Mouse (Mus musculus): Measurements from ENCODE around the gene Akp3. TPM values are rescaled to one million over a fixed set of nuclear protein-coding genes. Genes with fewer than 3 reads are reported as not detected.

The Akp3 gene
- polyA plus RNA-seq, 1 experiment = not detected

DNA sequence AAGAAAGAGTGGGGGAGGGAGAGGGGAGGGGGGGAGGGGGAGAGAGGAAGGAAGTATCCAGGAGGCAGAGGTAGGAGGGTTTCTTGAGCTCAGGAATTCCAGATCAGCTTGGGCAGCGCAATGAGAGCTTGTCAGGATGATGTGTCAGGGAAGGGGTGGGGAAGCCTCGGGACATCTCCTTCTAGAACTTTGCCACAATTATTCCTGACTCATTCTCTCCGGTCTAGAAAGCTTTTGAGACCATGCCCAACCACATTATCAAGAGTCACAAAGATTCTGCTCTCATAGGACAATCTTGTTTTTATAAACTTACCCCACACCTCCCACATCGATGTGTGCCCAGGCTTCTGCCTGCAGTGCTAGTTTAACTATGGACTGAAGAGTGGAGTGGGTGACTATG lies 7.0 kb downstream of the Akp3 start:
- Histone ChIP-seq H3K4me1 (ENCODE audit: control insufficient read depth, insufficient read depth, insufficient read length, low read length) (no peaks in the 10 kb centered on the region), H3K4me3 (ENCODE audit: insufficient read depth, low read depth, low read length) (no peak overlapping the region), H3K27ac (replicated peaks; ENCODE audit: low read depth, low read length) (no peak overlapping the region)

GRCm38 (mm10) chr1:87141550-87141949 lies 16.8 kb downstream of the Akp3 start:
- Histone ChIP-seq H3K4me1 (ENCODE audit: control insufficient read depth, insufficient read depth, insufficient read length, low read length) (no peaks in the 10 kb centered on the region), H3K27ac (replicated peaks; ENCODE audit: low read depth, low read length) (no peak overlapping the region), H3K4me3 (ENCODE audit: insufficient read depth, low read depth, low read length) (no peak overlapping the region)

DNA sequence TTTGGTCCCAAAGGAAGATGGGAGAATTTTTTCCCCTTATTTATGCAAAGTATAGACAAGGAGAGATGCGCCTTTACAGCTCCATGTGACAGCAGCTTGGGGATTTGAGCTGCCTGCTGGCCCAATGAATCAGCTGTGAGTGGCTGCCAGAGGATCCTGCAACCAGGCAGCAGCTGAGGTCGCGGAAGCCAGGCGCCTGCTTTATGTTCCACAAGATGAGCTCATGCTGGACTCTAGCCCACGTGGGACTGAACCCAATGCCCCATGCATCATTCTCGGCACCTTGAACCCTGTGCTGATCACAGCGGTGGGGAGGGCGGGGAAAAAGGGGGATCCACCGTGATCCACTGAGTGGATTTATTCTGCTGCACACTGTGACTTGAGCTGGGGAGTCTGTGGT lies 17.7 kb downstream of the Akp3 start:
- Histone ChIP-seq H3K27ac (replicated peaks; ENCODE audit: low read depth, low read length) (no peak overlapping the region), H3K4me1 (ENCODE audit: control insufficient read depth, insufficient read depth, insufficient read length, low read length) (no peaks in the 10 kb centered on the region), H3K4me3 (ENCODE audit: insufficient read depth, low read depth, low read length) (no peak overlapping the region)

DNA sequence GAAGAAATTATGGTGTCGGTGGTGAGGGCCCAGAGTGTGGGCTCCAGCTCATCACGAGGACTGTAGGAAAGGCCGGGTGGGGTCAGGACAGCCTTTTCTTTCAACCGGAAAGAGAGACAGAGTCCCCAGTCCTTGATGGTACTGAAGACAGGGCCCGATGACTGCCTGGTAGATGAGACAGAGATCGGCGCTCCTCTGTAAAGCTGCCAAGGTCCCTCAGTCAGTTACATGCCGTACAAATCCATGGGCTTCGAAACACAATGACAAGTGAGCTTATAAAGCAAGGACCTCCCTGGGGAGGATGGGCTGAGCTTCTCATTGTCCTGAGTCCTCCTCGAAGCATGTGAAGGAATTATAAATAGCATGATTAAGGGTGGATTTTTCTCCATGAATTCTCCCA lies 18.4 kb downstream of the Akp3 start:
- Histone ChIP-seq H3K4me3 (ENCODE audit: insufficient read depth, low read depth, low read length) (no peak overlapping the region), H3K4me1 (ENCODE audit: control insufficient read depth, insufficient read depth, insufficient read length, low read length) (no peaks in the 10 kb centered on the region), H3K27ac (replicated peaks; ENCODE audit: low read depth, low read length) (no peak overlapping the region)

GRCm38 (mm10) chr1:87149422-87149821 lies 24.6 kb downstream of the Akp3 start:
- no peak overlapping the region for H3K27ac ChIP-seq (replicated peaks; ENCODE audit: low read depth, low read length)
- no peak overlapping the region for H3K4me3 ChIP-seq (ENCODE audit: insufficient read depth, low read depth, low read length)
- H3K4me1 ChIP-seq (ENCODE audit: control insufficient read depth, insufficient read depth, insufficient read length, low read length) = no peaks in the 10 kb centered on the region

- no peak overlapping the region for H3K4me3 ChIP-seq (ENCODE audit: insufficient read depth, low read depth, low read length)
- H3K4me1 ChIP-seq (ENCODE audit: control insufficient read depth, insufficient read depth, insufficient read length, low read length) = no peaks in the 10 kb centered on the region; the same call in 1 of the 2 replicates
- no peak overlapping the region for H3K27ac ChIP-seq (replicated peaks; ENCODE audit: low read depth, low read length)
Measured at GRCm38 (mm10) chr1:87151286-87151685, 26.5 kb downstream of the Akp3 start.

DNA sequence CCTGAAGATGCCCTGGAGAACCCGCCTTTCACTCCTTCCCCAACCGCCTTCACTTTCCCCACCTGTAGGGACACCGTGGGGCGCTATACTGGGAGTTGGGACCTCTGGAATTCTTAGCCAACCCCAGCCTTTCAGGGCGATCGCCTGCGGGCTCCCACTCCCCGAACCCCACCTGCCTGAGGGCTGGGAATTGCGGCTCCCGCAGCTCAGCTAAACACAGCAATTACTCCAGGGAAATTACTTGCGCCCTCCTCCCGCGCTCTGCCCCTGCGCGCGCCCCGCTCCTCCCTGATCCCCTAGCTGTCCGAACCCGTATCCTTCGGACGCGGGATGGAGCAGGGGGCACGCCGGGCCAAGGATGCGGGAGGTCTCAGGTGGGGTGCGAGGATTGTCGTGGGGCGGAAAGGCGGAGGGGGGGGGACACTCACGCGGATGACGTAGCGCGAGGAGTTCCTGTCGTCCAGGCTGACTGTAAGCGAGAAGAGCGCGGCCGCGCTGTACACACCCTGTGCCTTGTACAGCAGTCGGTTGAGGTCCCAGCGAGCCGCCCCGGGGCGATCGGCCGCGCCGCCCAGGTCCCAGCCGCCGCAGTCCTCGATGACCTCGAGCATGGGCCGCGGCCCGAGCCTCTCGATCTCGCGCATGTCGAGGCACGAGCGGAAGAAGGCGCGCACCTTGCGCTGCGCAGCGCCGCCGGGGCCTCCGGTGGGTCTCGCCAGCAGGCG lies 29.2 kb downstream of the Akp3 start:
- Histone ChIP-seq H3K27ac (replicated peaks; ENCODE audit: low read depth, low read length) (no peak overlapping the region), H3K4me1 (ENCODE audit: control insufficient read depth, insufficient read depth, insufficient read length, low read length) (no peaks in the 10 kb centered on the region; the same call in 1 of the 2 replicates), H3K4me3 (ENCODE audit: insufficient read depth, low read depth, low read length) (no peak overlapping the region)

DNA sequence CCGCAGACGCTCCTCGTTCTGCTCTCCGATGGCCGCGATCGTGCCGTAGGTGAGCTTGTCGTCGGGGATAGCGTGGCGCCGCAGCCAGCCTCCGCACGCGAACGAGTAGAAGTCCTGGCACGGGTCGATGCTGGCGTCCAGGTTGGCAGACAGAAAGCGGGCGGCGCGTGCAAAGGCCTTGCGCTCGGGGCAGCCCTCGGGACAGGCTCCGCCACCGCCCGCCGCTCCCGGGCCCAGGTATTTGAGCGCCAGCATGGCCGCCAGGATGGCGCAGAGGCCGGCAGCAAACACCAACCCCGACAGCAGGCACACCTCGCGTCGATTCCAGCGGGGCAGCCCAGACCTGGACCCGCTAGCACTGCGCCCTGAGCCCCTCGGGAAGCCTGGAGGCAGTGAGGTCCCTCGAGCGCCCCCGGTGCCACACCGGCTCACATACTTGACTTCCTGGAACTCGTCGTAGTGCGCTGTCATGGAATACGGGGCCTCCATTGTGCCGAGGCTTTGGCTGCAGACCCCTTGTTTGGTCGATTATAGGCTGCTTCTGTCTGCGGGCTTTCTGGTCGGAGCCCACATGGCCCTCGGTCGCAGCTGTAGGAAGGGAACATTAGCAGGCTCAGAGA lies 29.8 kb downstream of the Akp3 start:
- Histone ChIP-seq H3K27ac (replicated peaks; ENCODE audit: low read depth, low read length) (no peak overlapping the region), H3K4me1 (ENCODE audit: control insufficient read depth, insufficient read depth, insufficient read length, low read length) (no peaks in the 10 kb centered on the region; the same call in 1 of the 2 replicates), H3K4me3 (ENCODE audit: insufficient read depth, low read depth, low read length) (no peak overlapping the region)

- no peaks in the 10 kb centered on the region; the same call in 1 of the 2 replicates for H3K4me1 ChIP-seq (ENCODE audit: control insufficient read depth, insufficient read depth, insufficient read length, low read length)
- no peak overlapping the region; the same call in 1 of the 2 replicates for H3K4me3 ChIP-seq (ENCODE audit: insufficient read depth, low read depth, low read length)
- no peak overlapping the region for H3K27ac ChIP-seq (replicated peaks; ENCODE audit: low read depth, low read length)
Measured at GRCm38 (mm10) chr1:87155531-87156198, 30.9 kb downstream of the Akp3 start.

GRCm38 (mm10) chr1:87156199-87156587 lies 31.4 kb downstream of the Akp3 start, which contains the start of gene Ecel1:
TSS of gene Ecel1 (minus strand) at chr1:87156521.
- Histone ChIP-seq H3K4me1 (ENCODE audit: control insufficient read depth, insufficient read depth, insufficient read length, low read length) (no peaks in the 10 kb centered on the region; the same call in 1 of the 2 replicates), H3K4me3 (ENCODE audit: insufficient read depth, low read depth, low read length) (no peak within 1 kb of the TSS; the same call in 1 of the 2 replicates), H3K27ac (replicated peaks; ENCODE audit: low read depth, low read length) (no peak within 1 kb of the TSS)

DNA sequence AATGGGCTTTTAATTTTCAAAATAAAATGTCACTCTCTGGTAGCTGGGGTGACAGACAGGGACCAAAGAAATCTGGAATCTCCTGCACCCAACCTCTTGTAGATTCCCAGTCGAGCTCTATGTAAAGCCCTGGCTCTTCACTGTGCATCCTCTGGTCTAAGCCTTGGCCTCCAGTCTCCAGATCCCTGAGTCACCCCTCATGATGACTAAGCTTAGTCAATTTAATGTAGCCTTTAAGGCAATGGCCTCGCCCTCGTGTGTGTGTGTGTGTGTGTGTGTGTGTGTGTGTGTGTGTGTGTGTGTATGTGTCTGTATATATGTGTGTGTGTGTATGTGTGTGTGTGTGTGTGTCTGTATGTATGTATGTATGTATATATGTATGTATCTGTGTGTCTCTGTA lies 34.6 kb downstream of the Akp3 start:
- Histone ChIP-seq H3K27ac (replicated peaks; ENCODE audit: low read depth, low read length) (no peak overlapping the region), H3K4me3 (ENCODE audit: insufficient read depth, low read depth, low read length) (no peak overlapping the region), H3K4me1 (ENCODE audit: control insufficient read depth, insufficient read depth, insufficient read length, low read length) (no peaks in the 10 kb centered on the region; the same call in 1 of the 2 replicates)

DNA sequence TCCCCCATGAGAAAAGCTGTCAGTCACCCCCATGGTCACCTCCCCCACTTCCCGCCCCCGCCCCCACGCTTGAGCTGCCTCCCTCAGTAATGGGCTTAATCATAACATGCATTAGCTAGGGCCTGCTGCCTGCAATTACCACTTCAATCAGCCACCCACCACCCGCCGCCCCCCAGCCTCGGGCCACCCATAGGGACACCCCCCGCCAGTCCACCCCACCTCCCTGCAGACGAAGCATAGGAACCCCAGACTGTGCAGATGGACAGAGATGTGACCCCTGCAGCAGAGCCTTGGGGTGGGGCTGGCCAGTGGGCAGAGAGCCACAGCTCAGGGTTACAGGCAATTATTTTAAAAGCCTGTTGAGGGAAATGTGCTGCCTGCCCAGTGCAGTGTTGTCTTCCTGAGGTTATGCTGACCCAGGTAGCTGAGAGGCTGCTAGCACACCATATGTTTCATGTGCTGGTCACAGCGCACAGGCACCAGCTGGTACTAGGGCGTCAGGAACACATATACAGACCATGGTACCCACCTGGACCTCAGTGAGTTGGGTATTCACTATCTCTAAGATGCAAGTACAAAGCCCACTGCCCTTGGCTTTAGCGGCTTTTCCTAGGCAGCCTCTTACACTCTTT lies 39.5 kb downstream of the Akp3 start:
- Histone ChIP-seq H3K4me3 (ENCODE audit: insufficient read depth, low read depth, low read length) (no peak overlapping the region), H3K4me1 (ENCODE audit: control insufficient read depth, insufficient read depth, insufficient read length, low read length) (no peaks in the 10 kb centered on the region), H3K27ac (replicated peaks; ENCODE audit: low read depth, low read length) (no peak overlapping the region)

DNA sequence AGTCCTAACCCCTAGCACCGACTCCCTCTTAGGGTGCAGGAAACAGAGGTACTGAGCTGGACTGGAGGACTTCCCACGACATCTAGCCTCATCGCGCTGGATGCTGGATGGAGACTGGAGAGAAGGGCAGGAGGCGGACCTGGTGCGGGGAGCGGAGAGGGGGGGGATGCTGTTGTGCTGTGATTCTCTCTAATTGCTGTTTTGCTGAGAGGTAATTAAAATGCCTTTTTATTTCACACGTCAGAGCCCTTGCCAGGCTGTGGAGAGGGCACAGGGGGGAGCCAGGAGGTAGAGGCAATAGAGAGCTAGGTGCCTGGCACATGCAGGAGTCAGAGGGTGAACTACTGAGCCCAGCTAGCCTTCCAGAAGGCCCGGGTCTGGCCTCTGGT lies 40.0 kb downstream of the Akp3 start:
- Histone ChIP-seq H3K27ac (replicated peaks; ENCODE audit: low read depth, low read length) (no peak overlapping the region), H3K4me3 (ENCODE audit: insufficient read depth, low read depth, low read length) (no peak overlapping the region), H3K4me1 (ENCODE audit: control insufficient read depth, insufficient read depth, insufficient read length, low read length) (no peaks in the 10 kb centered on the region)

- Histone ChIP-seq H3K27ac (replicated peaks; ENCODE audit: low read depth, low read length) (no peak overlapping the region), H3K4me1 (ENCODE audit: control insufficient read depth, insufficient read depth, insufficient read length, low read length) (no peaks in the 10 kb centered on the region), H3K4me3 (ENCODE audit: insufficient read depth, low read depth, low read length) (no peak overlapping the region)
Measured at GRCm38 (mm10) chr1:87170458-87170857, 45.7 kb downstream of the Akp3 start.

DNA sequence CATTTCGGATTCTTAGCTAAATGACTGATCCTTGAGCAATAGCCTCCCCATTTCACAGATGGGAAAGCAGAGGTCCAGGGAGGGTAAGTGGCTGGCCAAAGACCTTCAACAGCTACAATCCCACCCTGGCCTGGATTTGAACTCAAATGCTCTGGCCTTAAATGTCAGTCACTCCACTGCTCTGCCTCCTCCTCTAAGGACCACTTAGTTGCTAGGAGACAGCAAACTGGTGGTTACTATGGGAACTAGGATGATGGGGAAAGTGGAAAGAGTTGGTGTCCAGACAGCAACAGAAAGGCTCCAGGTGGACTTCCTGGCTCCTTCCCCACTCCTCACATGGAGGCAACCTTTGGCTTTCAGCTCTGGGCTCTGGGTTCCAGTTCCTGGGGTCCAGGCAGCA lies 46.5 kb downstream of the Akp3 start:
- no peak overlapping the region for H3K4me3 ChIP-seq (ENCODE audit: insufficient read depth, low read depth, low read length)
- no peaks in the 10 kb centered on the region for H3K4me1 ChIP-seq (ENCODE audit: control insufficient read depth, insufficient read depth, insufficient read length, low read length)
- no peak overlapping the region for H3K27ac ChIP-seq (replicated peaks; ENCODE audit: low read depth, low read length)

Measured in brown adipose tissue, adult 24 weeks (tissue).